Mouse (Mus musculus) fat pad, adult 2 months (tissue): Measurements from ENCODE around the gene Znrd1.

Experiments used
- DNase-seq: peaks from one replicate; pipeline ENCODE4 v3.0.0-alpha.2; 2011; ENCODE audit warnings: low read depth, low spot score; ENCODE audit errors: extremely low read depth

The Znrd1 gene

GRCm38 (mm10) chr17:36971172-36971850 lies 13.0 kb upstream of the Znrd1 start:
- DNase-seq, result no peak

- no peak for DNase-seq
Observed at GRCm38 (mm10) chr17:36970316-36970890, 12.0 kb upstream of the Znrd1 start.

- no peak for DNase-seq
Observed at GRCm38 (mm10) chr17:36966875-36967274, 8.5 kb upstream of the Znrd1 start.

- DNase-seq, result no peak
Observed at GRCm38 (mm10) chr17:36961125-36961524, 2.8 kb upstream of the Znrd1 start.

- no peak for DNase-seq
Observed at GRCm38 (mm10) chr17:36958884-36959283, 525 bp upstream of the Znrd1 start.

GRCm38 (mm10) chr17:36953062-36953461 lies 5.3 kb downstream of the Znrd1 start:
- DNase-seq, result no peak

- no peak for DNase-seq
Observed at GRCm38 (mm10) chr17:36952631-36953030, 5.7 kb downstream of the Znrd1 start.

GRCm38 (mm10) chr17:36950981-36951947 lies 7.1 kb downstream of the Znrd1 start, which contains the start of gene Ppp1r11:
Gene Ppp1r11 (minus strand): TSS chr17:36951741.
- DNase-seq, result peak; percentile 81

- DNase-seq, result no peak
Observed at GRCm38 (mm10) chr17:36949265-36949664, 9.1 kb downstream of the Znrd1 start.

- DNase-seq, result no peak
Observed at GRCm38 (mm10) chr17:36948286-36948685, 10.1 kb downstream of the Znrd1 start.

- DNase-seq, result no peak
Observed at GRCm38 (mm10) chr17:36947051-36947819, 11.1 kb downstream of the Znrd1 start.

GRCm38 (mm10) chr17:36944121-36944775 lies 14.1 kb downstream of the Znrd1 start:
- no peak for DNase-seq

GRCm38 (mm10) chr17:36943691-36944090 lies 14.7 kb downstream of the Znrd1 start:
- DNase-seq, result no peak

GRCm38 (mm10) chr17:36942791-36943471 lies 15.4 kb downstream of the Znrd1 start, which contains the start of gene Rnf39:
Gene Rnf39 (plus strand): TSS chr17:36942918.
- no peak for DNase-seq

GRCm38 (mm10) chr17:36942391-36942790 lies 16.0 kb downstream of the Znrd1 start:
- DNase-seq, result no peak

- no peak for DNase-seq
Observed at GRCm38 (mm10) chr17:36938056-36938455, 20.3 kb downstream of the Znrd1 start.

- DNase-seq, result no peak
Observed at GRCm38 (mm10) chr17:36931806-36932205, 26.6 kb downstream of the Znrd1 start.

GRCm38 (mm10) chr17:36931130-36931529 lies 27.2 kb downstream of the Znrd1 start:
- no peak for DNase-seq

GRCm38 (mm10) chr17:36930233-36930632 lies 28.1 kb downstream of the Znrd1 start:
- DNase-seq, result no peak
